Mouse (Mus musculus) intestine, embryonic 16.5 days (tissue): ENCODE measurements at regions not wholly inside any gene's neighbourhood (a gene's known extent, or its start where the extent isn't known, plus 50 kb on each side); places are given as distances from the start of the nearest gene placed in this dataset.
A peak's percentile ranks its signal among the peaks of the same experiment; 100 is the strongest.

Experiments
- ATAC-seq: fragments of 200-750 bp; cut with Nextera tagmentation; 2 replicates; pipeline ENCODE4 v1.8.0; 2017; ENCODE audit warnings: moderate TSS enrichment, moderate library complexity
- H3K27ac ChIP-seq: fragments of 300-500 bp; sonication (generic); 2 replicates; pipeline ENCODE4 v1.5.1; 2014; ENCODE audit warnings: mild to moderate bottlenecking, low read length
- H3K27me3 ChIP-seq: fragments of 300-500 bp; sonication (generic); replicated peaks from 2 replicates; pipeline ENCODE4 v1.6.1; 2014; ENCODE audit warnings: low read length, control low read depth, mixed read lengths; ENCODE audit not compliant: control insufficient read depth, insufficient read depth
- H3K36me3 ChIP-seq: fragments of 300-500 bp; sonication (generic); 2 replicates; pipeline ENCODE4 v1.6.1; 2014; ENCODE audit warnings: low read length, control low read depth; ENCODE audit not compliant: control insufficient read depth, insufficient read depth
- H3K4me1 ChIP-seq: fragments of 300-500 bp; sonication (generic); 2 replicates; pipeline ENCODE4 v1.6.1; 2014; ENCODE audit warnings: low read length, control low read depth, mixed read lengths; ENCODE audit not compliant: control insufficient read depth, insufficient read depth
- H3K4me2 ChIP-seq: fragments of 300-500 bp; sonication (generic); 2 replicates; pipeline ENCODE4 v1.6.1; 2014; ENCODE audit warnings: low read depth, low read length, control low read depth
- H3K4me3 ChIP-seq: fragments of 300-500 bp; sonication (generic); 2 replicates; pipeline ENCODE4 v1.5.1; 2014; ENCODE audit warnings: mild to moderate bottlenecking, low read length
- H3K9ac ChIP-seq: fragments of 300-500 bp; sonication (generic); 2 replicates; pipeline ENCODE4 v1.6.1; 2014; ENCODE audit warnings: low read depth, low read length
- H3K9me3 ChIP-seq: fragments of 300-500 bp; sonication (generic); 2 replicates; pipeline ENCODE4 v1.6.1; 2016; ENCODE audit warnings: low read length, control low read depth; ENCODE audit not compliant: control insufficient read depth
- WGBS: fragments of 180-500 bp; shearing (Covaris S2); extraction: QIAGEN DNeasy Blood & Tissue Kit; methylation state at CpG from one replicate; pipeline ENCODE4 v1.1.7; 2014; 5-methylcytosine and 5-hydroxymethylcytosine counted together

DNA sequence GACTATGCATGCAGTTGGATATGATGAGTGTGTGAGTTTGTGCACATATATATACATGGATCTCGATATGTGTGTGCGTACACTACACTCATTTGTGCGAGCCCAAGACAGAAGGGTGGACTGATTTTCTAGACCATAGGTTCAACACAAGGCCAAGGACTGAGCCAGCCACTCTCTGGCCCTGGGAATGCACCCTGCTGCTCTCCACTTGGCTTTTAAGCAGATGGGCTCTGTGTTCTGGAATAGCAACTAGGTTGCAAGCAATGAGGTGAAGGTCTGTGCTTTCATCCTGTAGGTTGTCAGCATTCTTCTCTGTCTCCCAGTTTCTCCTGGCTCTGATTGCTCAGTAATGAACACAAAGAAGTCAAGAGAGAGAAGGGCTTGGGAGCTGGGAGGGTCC lies 66.5 kb downstream of the Gadd45g start:
- Histone ChIP-seq H3K9ac (no peak overlapping the region), H3K9me3 (no peaks in the 10 kb centered on the region), H3K4me1 (peaks cover 2% of the 10 kb centered on the region; the same call in 1 of the 2 replicates), H3K4me3 (no peak overlapping the region), H3K27me3 (no peaks in the 10 kb centered on the region), H3K27ac (no peak overlapping the region), H3K4me2 (no peak overlapping the region), H3K36me3 (no peaks in the 10 kb centered on the region)
- WGBS = 88% methylated on average over 3 of the region's 3 CpGs
- ATAC-seq = no peak

DNA sequence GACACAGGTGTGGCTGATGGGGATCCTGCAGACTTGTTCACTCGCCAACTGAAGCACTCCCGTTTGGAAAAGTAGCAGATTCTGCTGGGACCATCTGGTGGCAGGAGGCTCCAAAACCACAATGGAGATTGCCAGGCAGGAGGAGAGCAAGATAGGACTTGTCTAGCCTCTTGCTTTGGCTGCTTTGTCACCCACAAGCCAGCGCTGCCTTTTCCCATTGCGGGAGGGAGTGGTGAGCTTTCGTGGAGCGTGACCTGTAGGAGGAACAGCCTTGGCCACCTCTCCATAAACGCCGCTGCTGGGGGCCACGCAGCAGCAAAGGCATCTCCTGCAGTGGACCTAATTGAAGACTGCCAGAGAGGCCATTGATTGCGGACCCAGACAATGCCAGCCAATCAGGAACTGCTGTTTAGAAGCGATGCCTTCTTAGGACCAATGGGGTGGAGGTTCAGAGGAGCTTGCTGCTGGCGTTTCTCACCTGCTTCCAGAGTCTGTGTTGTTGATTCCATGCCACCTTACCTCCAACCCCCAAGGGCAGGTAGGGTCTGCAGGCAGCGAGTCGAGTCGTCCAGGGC lies 70.3 kb downstream of the Gadd45g start:
- no peak overlapping the region for H3K4me2 ChIP-seq
- 63% methylated on average over 15 of the region's 15 CpGs for WGBS
- H3K4me1 ChIP-seq = peaks cover 30% of the 10 kb centered on the region

DNA sequence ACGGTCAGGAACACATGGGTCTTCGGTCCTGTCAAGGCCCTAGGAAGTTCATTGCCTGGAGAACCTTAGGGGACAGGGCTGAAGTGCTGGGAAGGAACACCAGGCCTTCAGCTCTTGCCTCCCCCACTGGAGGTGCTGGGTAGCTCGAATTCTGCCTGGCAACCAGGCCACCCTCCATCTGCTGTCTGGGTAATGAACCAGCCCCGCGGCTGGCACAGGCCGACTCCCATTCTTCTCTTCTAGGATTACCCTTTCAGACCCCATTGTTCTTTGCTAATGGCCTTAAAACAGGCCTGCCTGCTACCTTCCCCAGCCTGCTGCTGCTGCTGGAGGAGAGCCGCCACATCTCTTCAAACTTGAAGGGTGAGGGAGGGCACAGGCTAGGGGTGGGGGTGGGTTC lies 71.2 kb downstream of the Gadd45g start:
- H3K4me2 ChIP-seq = no peak overlapping the region
- no peak overlapping the region for H3K27ac ChIP-seq
- no peaks in the 10 kb centered on the region for H3K36me3 ChIP-seq
- no peaks in the 10 kb centered on the region for H3K9me3 ChIP-seq
- H3K9ac ChIP-seq = no peak overlapping the region
- ATAC-seq = no peak
- H3K4me1 ChIP-seq = peaks cover 30% of the 10 kb centered on the region
- H3K27me3 ChIP-seq = 0 out of 2 replicates have a peak, but pooled peaks cover 3% of the 10 kb centered on the region
- WGBS = 66% methylated on average over 7 of the region's 7 CpGs
- no peak overlapping the region for H3K4me3 ChIP-seq

More for the DNA sequence above, 70.3 kb downstream of the Gadd45g start:
- ATAC-seq = no peak
- Histone ChIP-seq H3K27ac (no peak overlapping the region), H3K9ac (no peak overlapping the region), H3K4me3 (no peak overlapping the region), H3K9me3 (no peaks in the 10 kb centered on the region), H3K36me3 (no peaks in the 10 kb centered on the region), H3K27me3 (0 out of 2 replicates have a peak, but pooled peaks cover 3% of the 10 kb centered on the region)

DNA sequence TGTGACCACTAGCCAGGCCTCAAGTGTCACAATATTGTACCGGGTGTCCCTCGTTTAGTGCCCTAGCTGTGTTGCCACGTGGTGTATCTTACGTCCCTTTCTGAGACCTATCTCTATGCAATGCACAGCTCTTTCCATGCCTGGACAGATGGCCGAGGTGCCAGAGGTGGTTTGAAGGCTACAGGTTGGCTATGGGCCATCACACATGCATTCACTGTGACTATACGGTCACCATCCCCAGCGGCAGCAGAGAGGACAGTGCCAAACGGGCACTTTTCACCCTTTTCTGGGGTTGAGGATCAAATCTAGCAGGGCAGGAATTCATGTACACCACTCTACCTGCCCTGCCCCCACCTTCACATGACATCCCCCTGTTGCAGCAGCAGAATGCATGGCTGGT lies 71.6 kb downstream of the Gadd45g start:
- Histone ChIP-seq H3K27ac (no peak overlapping the region), H3K4me1 (peaks cover 30% of the 10 kb centered on the region), H3K9ac (no peak overlapping the region), H3K4me2 (no peak overlapping the region), H3K9me3 (no peaks in the 10 kb centered on the region), H3K4me3 (no peak overlapping the region), H3K27me3 (0 out of 2 replicates have a peak, but pooled peaks cover 3% of the 10 kb centered on the region), H3K36me3 (no peaks in the 10 kb centered on the region)
- no peak for ATAC-seq
- 68% methylated on average over 8 of the region's 8 CpGs for WGBS

DNA sequence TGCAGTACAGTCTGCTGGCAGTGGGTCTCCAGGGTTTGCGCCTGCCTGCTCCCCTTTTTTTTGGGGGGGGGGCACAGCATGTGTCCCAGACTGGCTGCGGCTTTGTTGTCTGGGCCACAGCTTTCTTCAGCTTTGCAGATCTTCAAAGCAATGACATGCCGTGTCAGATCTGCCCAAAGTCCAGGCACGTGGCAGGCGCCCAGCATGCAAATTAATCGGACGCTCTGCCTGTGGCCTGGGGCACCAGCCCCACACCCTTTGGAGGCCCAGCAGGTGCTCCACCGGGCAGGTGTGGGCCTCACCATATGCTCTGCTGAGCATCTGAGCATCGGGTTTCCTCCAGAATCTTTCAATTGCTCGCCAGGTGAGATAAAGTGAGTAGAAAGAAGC lies 72.3 kb downstream of the Gadd45g start:
- H3K4me2 ChIP-seq = no peak overlapping the region
- no peaks in the 10 kb centered on the region for H3K36me3 ChIP-seq
- WGBS = 37% methylated on average over 10 of the region's 10 CpGs
- H3K9ac ChIP-seq = no peak overlapping the region
- H3K4me1 ChIP-seq = peaks cover 30% of the 10 kb centered on the region
- 0 out of 2 replicates have a peak, but pooled peaks cover 3% of the 10 kb centered on the region for H3K27me3 ChIP-seq
- H3K27ac ChIP-seq = 0 out of 2 replicates have a peak overlapping the region, but pooled peaks have one; percentile 8
- H3K9me3 ChIP-seq = no peaks in the 10 kb centered on the region
- peak; percentile 79 for ATAC-seq
- no peak overlapping the region for H3K4me3 ChIP-seq

DNA sequence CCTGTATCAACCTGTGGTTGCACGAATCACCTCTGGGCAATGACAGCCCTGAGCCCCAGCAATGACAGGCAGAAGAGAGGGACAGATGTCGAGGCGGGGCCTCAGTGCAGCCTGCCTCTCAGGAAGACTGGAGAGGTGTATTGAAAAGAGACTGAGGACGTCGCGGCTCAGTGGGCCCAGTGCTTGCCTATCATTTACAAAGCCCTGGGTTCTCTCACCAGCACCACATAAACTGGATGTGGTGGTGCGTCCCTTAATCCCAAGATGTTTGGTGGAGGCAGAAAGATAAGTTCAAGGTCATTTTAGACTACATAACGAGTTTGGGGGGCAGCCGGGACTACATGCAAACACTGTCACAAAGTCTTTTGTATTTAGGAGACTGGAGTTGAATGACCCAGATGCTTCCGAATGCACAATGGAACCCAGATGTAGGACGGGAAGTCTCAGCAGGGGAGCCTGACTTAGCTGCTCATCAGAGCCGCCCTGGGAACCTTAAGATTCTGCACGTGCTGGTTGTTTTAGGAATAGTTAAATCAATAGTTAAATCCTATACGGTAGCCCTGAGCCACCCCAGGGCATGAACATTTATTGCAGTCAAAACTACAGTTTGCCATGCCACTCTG lies 72.8 kb downstream of the Gadd45g start:
- H3K4me3 ChIP-seq = no peak overlapping the region
- H3K4me2 ChIP-seq = no peak overlapping the region
- H3K27ac ChIP-seq = no peak overlapping the region
- H3K9me3 ChIP-seq = no peaks in the 10 kb centered on the region
- no peak overlapping the region for H3K9ac ChIP-seq
- WGBS = 46% methylated on average over 14 of the region's 14 CpGs
- H3K36me3 ChIP-seq = no peaks in the 10 kb centered on the region
- no peak for ATAC-seq
- H3K4me1 ChIP-seq = peaks cover 30% of the 10 kb centered on the region
- H3K27me3 ChIP-seq = 0 out of 2 replicates have a peak, but pooled peaks cover 3% of the 10 kb centered on the region

DNA sequence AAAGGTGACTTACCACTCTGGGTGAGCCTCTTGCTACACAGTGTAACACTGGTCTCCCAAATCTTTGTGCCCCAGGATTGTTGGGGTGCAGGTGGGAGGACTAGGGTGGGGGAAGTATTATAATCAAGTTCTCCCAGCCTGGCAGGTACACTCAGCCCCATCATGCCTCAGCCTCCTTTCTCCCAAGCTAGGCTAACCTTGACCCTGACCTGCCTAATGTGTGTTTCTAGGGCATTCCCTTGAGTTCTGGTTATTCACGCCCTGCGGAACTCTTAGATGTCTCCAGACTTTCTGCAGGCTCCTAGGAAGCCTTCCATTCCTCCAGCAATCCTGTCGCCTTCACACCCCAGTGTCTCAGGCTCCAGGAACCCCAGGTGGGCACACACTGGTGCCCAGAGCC lies 73.5 kb downstream of the Gadd45g start:
- H3K36me3 ChIP-seq = no peaks in the 10 kb centered on the region
- no peak overlapping the region for H3K27ac ChIP-seq
- no peaks in the 10 kb centered on the region for H3K9me3 ChIP-seq
- H3K27me3 ChIP-seq = 0 out of 2 replicates have a peak, but pooled peaks cover 3% of the 10 kb centered on the region
- no peak overlapping the region for H3K4me2 ChIP-seq
- 72% methylated on average over 3 of the region's 3 CpGs for WGBS
- H3K9ac ChIP-seq = no peak overlapping the region
- peaks cover 30% of the 10 kb centered on the region for H3K4me1 ChIP-seq
- no peak overlapping the region for H3K4me3 ChIP-seq
- no peak for ATAC-seq

DNA sequence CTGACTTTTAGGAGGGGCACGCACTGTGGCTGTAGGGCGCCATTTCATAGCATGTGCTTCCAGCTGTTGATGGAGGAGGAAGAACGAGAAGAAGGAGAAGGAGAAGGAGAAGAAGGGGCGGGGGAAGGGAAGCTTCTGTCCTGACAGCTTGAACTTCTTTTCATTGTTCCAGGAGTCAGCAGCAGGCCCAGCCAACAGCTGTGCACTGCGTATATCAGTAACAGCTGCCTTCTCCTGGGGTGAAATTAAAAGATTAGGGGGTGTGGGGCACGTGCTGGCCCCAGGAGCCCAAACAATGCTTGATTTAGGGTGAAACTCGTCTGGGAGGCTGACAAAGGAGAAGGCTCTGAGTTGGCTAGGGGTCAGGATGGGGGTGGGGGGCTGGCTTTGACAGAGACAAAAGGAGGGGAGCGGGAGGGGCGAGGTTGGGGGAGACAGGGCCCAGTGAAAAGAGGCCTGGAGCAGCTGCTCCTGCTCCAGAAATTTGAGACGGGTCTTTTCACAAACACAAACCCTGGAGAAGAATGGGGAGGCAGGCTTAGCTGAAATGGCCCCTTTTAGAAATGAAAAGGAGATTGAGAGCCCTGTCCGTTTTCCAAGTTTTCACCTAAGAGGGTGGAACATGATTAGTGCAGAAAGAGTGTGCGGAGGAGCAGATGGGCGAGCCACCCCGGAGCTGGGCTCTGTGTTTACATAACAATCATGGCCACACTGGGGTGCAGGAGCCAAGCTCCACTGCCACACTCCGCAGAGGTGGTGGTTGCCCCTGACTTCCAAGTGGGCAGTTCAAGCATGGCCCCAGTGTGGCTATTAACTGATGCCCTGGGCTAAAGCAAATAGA lies 74.3 kb downstream of the Gadd45g start:
- Histone ChIP-seq H3K27ac (0 out of 2 replicates have a peak overlapping the region, but pooled peaks have one; percentile 42), H3K9ac (peak overlapping the region; percentile 4; the same call in 1 of the 2 replicates), H3K4me3 (no peak overlapping the region), H3K4me1 (peaks cover 30% of the 10 kb centered on the region), H3K9me3 (no peaks in the 10 kb centered on the region), H3K36me3 (no peaks in the 10 kb centered on the region), H3K4me2 (no peak overlapping the region), H3K27me3 (0 out of 2 replicates have a peak, but pooled peaks cover 3% of the 10 kb centered on the region)
- WGBS = 24% methylated on average over 15 of the region's 15 CpGs
- ATAC-seq = peak; percentile 62

DNA sequence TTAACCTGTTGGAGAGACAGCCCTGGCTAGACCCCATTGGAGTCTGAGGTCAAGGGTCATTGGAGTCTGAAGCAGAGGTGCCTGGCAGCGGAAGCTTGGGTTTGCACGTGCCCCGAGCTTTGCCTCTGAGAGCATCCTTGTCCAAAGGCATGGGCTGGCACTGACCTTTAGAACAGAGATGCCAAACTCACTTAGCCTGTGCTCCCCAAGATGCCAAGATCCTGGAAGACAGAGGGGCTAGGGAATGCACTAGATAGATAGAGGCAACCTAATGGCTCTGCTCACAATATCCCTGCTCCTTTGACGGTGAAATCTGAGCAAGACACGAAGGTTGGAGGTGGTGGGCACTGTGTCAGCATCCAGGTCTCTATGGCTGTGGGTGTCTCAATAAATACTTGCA lies 75.1 kb downstream of the Gadd45g start:
- peaks cover 30% of the 10 kb centered on the region for H3K4me1 ChIP-seq
- 68% methylated on average over 5 of the region's 5 CpGs for WGBS
- no peak overlapping the region for H3K4me3 ChIP-seq
- H3K9ac ChIP-seq = no peak overlapping the region
- H3K27ac ChIP-seq = no peak overlapping the region
- H3K4me2 ChIP-seq = no peak overlapping the region
- H3K27me3 ChIP-seq = 0 out of 2 replicates have a peak, but pooled peaks cover 3% of the 10 kb centered on the region
- H3K36me3 ChIP-seq = no peaks in the 10 kb centered on the region
- ATAC-seq = no peak
- H3K9me3 ChIP-seq = no peaks in the 10 kb centered on the region
